Mouse (Mus musculus) CH12.LX (cell line): ENCODE data around the gene Gdf15.

ENCODE experiments used
- BHLHE40 ChIP-seq: IDR thresholded peaks from 2 replicates; pipeline ENCODE4 v1.6.1; 2011; ENCODE audit warnings: mild to moderate bottlenecking, low read depth, low read length, improper control_type of control experiment
- CTCF ChIP-seq, 2 experiments: IDR thresholded peaks in 1 of 2; conservative IDR thresholded peaks in 1 of 2; 2 replicates each; pipeline ENCODE4 v1.5.1; 2011 to 2012; ENCODE audit warnings: low read depth in 2 of 2, low read length in 2 of 2, improper control_type of control experiment in 1 of 2, inconsistent platforms in 1 of 2, mild to moderate bottlenecking in 1 of 2, moderate library complexity in 1 of 2
- ELF1 ChIP-seq: IDR thresholded peaks from 2 replicates; pipeline ENCODE4 v1.6.1; 2014; ENCODE audit warnings: low read depth, mild to moderate bottlenecking, inconsistent platforms, low read length, improper control_type of control experiment
- EP300 ChIP-seq: IDR thresholded peaks from 2 replicates; pipeline ENCODE4 v1.6.1; 2011; ENCODE audit warnings: low read length, improper control_type of control experiment
- JUND ChIP-seq: conservative IDR thresholded peaks from 2 replicates; pipeline ENCODE4 v1.6.1; 2011; ENCODE audit warnings: low read depth, low read length, improper control_type of control experiment
- MAFK ChIP-seq: IDR thresholded peaks from 2 replicates; pipeline ENCODE4 v1.6.1; 2011; ENCODE audit warnings: low read length, improper control_type of control experiment; ENCODE audit not compliant: insufficient replicate concordance
- MEF2A ChIP-seq: IDR thresholded peaks from 2 replicates; pipeline ENCODE4 v1.6.1; 2014; ENCODE audit warnings: low read depth, mild to moderate bottlenecking, inconsistent platforms, low read length, improper control_type of control experiment, borderline replicate concordance
- MYC ChIP-seq: IDR thresholded peaks from 2 replicates; pipeline ENCODE4 v1.6.1; 2011; ENCODE audit warnings: low read depth, mild to moderate bottlenecking, improper control_type of control experiment, low read length
- POLR2A ChIP-seq: IDR thresholded peaks from 2 replicates; pipeline ENCODE4 v1.6.1; 2011; ENCODE audit warnings: low read depth, mild to moderate bottlenecking, improper control_type of control experiment, low read length

DNA sequence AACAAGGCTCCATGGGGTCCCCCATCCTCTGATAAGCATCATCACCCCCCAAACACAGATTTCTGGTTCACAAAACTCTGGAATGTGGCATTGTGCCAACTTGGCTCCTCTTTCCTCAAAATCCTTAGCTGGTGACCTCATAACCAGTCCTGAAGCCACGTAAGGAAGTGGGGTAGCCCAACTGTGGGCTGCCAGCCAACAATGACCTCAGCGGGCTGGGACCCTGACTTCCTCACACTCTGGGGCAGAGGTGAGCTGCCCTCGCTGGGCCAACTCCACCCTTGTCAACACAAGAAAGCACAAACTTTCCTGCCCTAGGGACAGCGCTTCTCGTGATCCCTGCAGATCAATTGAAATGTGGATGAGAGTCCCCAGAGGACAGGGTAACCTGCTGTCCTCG, 1.8 kb upstream of the Gdf15 start:
- TF ChIP-seq CTCF (conservative IDR thresholded peaks at IDR 0.05 in 1 of 2, IDR thresholded peaks at IDR 0.05 in 1 of 2; ENCODE audit: low read depth in 2 of 2, low read length in 2 of 2) = no peak
- no peak for TF ChIP-seq MYC
- no peak for TF ChIP-seq POLR2A
- no peak for TF ChIP-seq ELF1
- no peak for TF ChIP-seq JUND
- TF ChIP-seq MEF2A = no peak
- no peak for TF ChIP-seq MAFK
- TF ChIP-seq EP300 = no peak
- no peak for TF ChIP-seq BHLHE40
